Comparison of ENCODE assay signal across 33 mouse cellular contexts in the genomic region with DNA sequence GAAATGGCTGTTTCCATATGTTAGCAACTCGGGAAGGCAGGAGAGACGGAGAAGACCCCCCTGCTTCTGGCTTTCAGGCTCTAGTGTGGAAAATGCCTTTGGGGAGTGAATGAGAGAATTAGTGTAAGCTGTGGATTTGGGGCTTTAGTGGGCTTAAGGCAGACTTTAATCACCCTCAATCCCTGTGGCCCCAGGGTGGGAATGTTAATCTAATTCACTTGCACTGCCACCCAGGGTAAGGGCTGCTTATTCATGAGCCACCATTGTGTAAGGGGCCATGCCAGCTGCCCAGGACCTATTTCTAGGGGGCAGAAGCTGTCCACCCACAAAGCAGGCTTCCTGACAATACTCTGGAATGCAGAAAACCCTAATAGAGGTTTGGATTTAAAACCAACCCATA. TPM values are rescaled to one million over a fixed set of nuclear protein-coding genes. Genes with fewer than 3 reads are reported as not detected.
DNase-seq lines count a peak whose midpoint lies in the region; ATAC-seq lines count a peak whose summit lies in the region.
"Had no signal": no experiment of that assay in that cellular context is flagged by ENCODE, and none has a peak within 500 bp of the region (broad histone marks: within the 10 kb centered on the region; RNA-seq: fewer than 3 reads in every experiment).

No protein-coding gene starts in this region.

- no peak overlapping the region for H3K27ac ChIP-seq in midbrain, embryonic 11.5 days (ENCODE audit: low read depth, low read length)
- no peak overlapping the region for H3K27ac ChIP-seq in midbrain, embryonic 15.5 days
- no peak overlapping the region for H3K27ac ChIP-seq in midbrain, embryonic 13.5 days
- H3K27ac ChIP-seq: forebrain, embryonic 10.5 days; forebrain, embryonic 15.5 days; heart, embryonic 15.5 days; hindbrain, embryonic 10.5 days; hindbrain, embryonic 13.5 days; intestine, embryonic 15.5 days had no signal

- 3% methylated on average over 2 of the region's 2 CpGs for WGBS in midbrain, embryonic 11.5 days
- 8% methylated on average over 2 of the region's 2 CpGs for WGBS in midbrain, embryonic 15.5 days
- 0% methylated on average over 2 of the region's 2 CpGs for WGBS in midbrain, embryonic 13.5 days

- 0 out of 2 replicates have a peak, but pooled peaks have one; percentile 23 for ATAC-seq in midbrain, embryonic 11.5 days (ENCODE audit: low FRiP score)
- no peak for ATAC-seq in midbrain, embryonic 15.5 days (replicated peaks)
- ATAC-seq in midbrain, embryonic 13.5 days, result 0 out of 2 replicates have a peak, but pooled peaks have one; percentile 21
- ATAC-seq: forebrain, embryonic 15.5 days; hindbrain, embryonic 16.5 days; intestine, embryonic 15.5 days; Patski had no signal

- peak; percentile 53 for DNase-seq in heart, adult 11 months
- no peak for DNase-seq in heart, adult 9 months (ENCODE audit: low spot score in 2 of 2)
- peak; percentile 88 for DNase-seq in midbrain, embryonic 11.5 days (ENCODE audit: low spot score, missing footprints)
- peak; percentile 80 for DNase-seq in retina, postnatal 1 day
- DNase-seq in frontal cortex, postnatal 36 days (ENCODE audit: low spot score in 2 of 2), result no peak
- no peak for DNase-seq in gastrocnemius, postnatal 14 days
- DNase-seq: adrenal gland, adult 2 months; adrenal gland, postnatal 14 days; B cell, adult 2 months; cerebellum, adult 11-12 months; cerebellum, adult 8-10 months; cerebellum, postnatal 10 days; gastrocnemius, postnatal 10 days; heart, adult 18-20 months; heart, postnatal 10 days; heart, postnatal 36 days had no signal

- peaks cover 97% of the 10 kb centered on the region for H3K27me3 ChIP-seq in midbrain, embryonic 11.5 days (ENCODE audit: control insufficient read depth, insufficient read depth, low read length)
- peaks cover 91% of the 10 kb centered on the region for H3K27me3 ChIP-seq in midbrain, embryonic 15.5 days (replicated peaks)
- peaks cover 98% of the 10 kb centered on the region for H3K27me3 ChIP-seq in midbrain, embryonic 13.5 days
- H3K27me3 ChIP-seq: CH12.LX had no signal

- no peak overlapping the region for H3K9ac ChIP-seq in midbrain, embryonic 11.5 days (ENCODE audit: low read length)
- H3K9ac ChIP-seq in midbrain, embryonic 15.5 days, result no peak overlapping the region
- H3K9ac ChIP-seq in midbrain, embryonic 13.5 days (replicated peaks), result no peak overlapping the region
- H3K9ac ChIP-seq: forebrain, embryonic 15.5 days; heart, embryonic 12.5 days; heart, embryonic 15.5 days; hindbrain, embryonic 13.5 days; intestine, embryonic 15.5 days had no signal

- H3K4me2 ChIP-seq in midbrain, embryonic 11.5 days, result no peak overlapping the region
- H3K4me2 ChIP-seq in midbrain, embryonic 15.5 days, result no peak overlapping the region
- H3K4me2 ChIP-seq in midbrain, embryonic 13.5 days (replicated peaks), result no peak overlapping the region
- H3K4me2 ChIP-seq: forebrain, embryonic 15.5 days; heart, embryonic 12.5 days; heart, embryonic 15.5 days; hindbrain, embryonic 13.5 days; intestine, embryonic 15.5 days had no signal

- H3K36me3 ChIP-seq in midbrain, embryonic 11.5 days (ENCODE audit: control insufficient read depth, insufficient read depth, low read length), result no peaks in the 10 kb centered on the region
- no peaks in the 10 kb centered on the region for H3K36me3 ChIP-seq in midbrain, embryonic 15.5 days (replicated peaks)
- H3K36me3 ChIP-seq in midbrain, embryonic 13.5 days, result no peaks in the 10 kb centered on the region
- H3K36me3 ChIP-seq: forebrain, embryonic 10.5 days; forebrain, embryonic 15.5 days; G1E; heart, embryonic 12.5 days; heart, embryonic 15.5 days; hindbrain, embryonic 10.5 days; hindbrain, embryonic 13.5 days; intestine, embryonic 15.5 days had no signal

- H3K4me1 ChIP-seq in midbrain, embryonic 11.5 days (ENCODE audit: control insufficient read depth, insufficient read depth, low read length), result peaks cover 5% of the 10 kb centered on the region; the same call in 1 of the 2 replicates
- peaks cover 6% of the 10 kb centered on the region; the same call in 1 of the 2 replicates for H3K4me1 ChIP-seq in midbrain, embryonic 15.5 days
- H3K4me1 ChIP-seq in midbrain, embryonic 13.5 days (replicated peaks), result peaks cover 5% of the 10 kb centered on the region; the same call in 1 of the 2 replicates

- intact Hi-C loops in gastrocnemius, postnatal 14 days (cut with DNase I; ENCODE audit: low total_unique reads), result no loop called here

- no peaks in the 10 kb centered on the region for H3K9me3 ChIP-seq in midbrain, embryonic 11.5 days (ENCODE audit: control insufficient read depth, low read length)
- H3K9me3 ChIP-seq in midbrain, embryonic 15.5 days, result no peaks in the 10 kb centered on the region
- no peaks in the 10 kb centered on the region for H3K9me3 ChIP-seq in midbrain, embryonic 13.5 days
- H3K9me3 ChIP-seq: forebrain, embryonic 10.5 days; forebrain, embryonic 15.5 days; G1E; heart, embryonic 12.5 days; heart, embryonic 15.5 days; hindbrain, embryonic 10.5 days; hindbrain, embryonic 13.5 days; intestine, embryonic 15.5 days had no signal

- H3K4me3 ChIP-seq in midbrain, embryonic 11.5 days (ENCODE audit: low read depth, low read length), result no peak overlapping the region
- no peak overlapping the region for H3K4me3 ChIP-seq in midbrain, embryonic 15.5 days
- H3K4me3 ChIP-seq in midbrain, embryonic 13.5 days (replicated peaks), result no peak overlapping the region
- H3K4me3 ChIP-seq: forebrain, embryonic 10.5 days; forebrain, embryonic 15.5 days; heart, embryonic 12.5 days; heart, embryonic 15.5 days; hindbrain, embryonic 10.5 days; hindbrain, embryonic 13.5 days; intestine, embryonic 15.5 days had no signal

RNA-seq across cellular contexts. Expression of gene Otp, which starts 8.5 kb away (rescaled TPM):
- polyA plus RNA-seq in midbrain, embryonic 11.5 days (2014; fragmentation: Nextera tagmentation; extraction: Ambion mirVana), result 2.0 and 2.4 TPM in 2 replicates
- 2.3 and 4.7 TPM in 2 replicates for polyA plus RNA-seq in midbrain, embryonic 15.5 days (2015; fragmentation: Nextera tagmentation; extraction: Ambion mirVana)
- 5.3 and 5.4 TPM in 2 replicates for polyA plus RNA-seq in midbrain, embryonic 13.5 days (2015; fragmentation: Nextera tagmentation; extraction: Ambion mirVana)
- total RNA-seq in gastrocnemius, postnatal 14 days (2021), result not detected
- total RNA-seq: adrenal gland, adult 2 months; adrenal gland, postnatal 14 days; adrenal gland, postnatal 4 days; CH12.LX; G1E; gastrocnemius, adult 18-20 months; gastrocnemius, postnatal 10 days; gastrocnemius, postnatal 4 days; heart, adult 18-20 months; heart, postnatal 10 days; heart, postnatal 36 days had no signal
- polyA plus RNA-seq: adrenal gland, adult 2 months; embryonic facial prominence, embryonic 14.5 days; heart, embryonic 12.5 days; heart, embryonic 15.5 days; intestine, embryonic 15.5 days; Patski had no signal

Comparison
In these comparisons a context has a peak if more than half of its experiments do, and no peak if none do; other contexts are left out.
1. DNase-seq: peak in heart, adult 11 months (single experiment), midbrain, embryonic 11.5 days (single experiment) and retina, postnatal 1 day (single experiment); none in heart, adult 9 months (0 of 2), frontal cortex, postnatal 36 days (0 of 2) and gastrocnemius, postnatal 14 days (single experiment).